Mouse (Mus musculus) neural tube, embryonic 11.5 days (tissue): Measurements from ENCODE around the gene Cldn14. TPM values are rescaled to one million over a fixed set of nuclear protein-coding genes. Genes with fewer than 3 reads are reported as not detected.

ENCODE experiments used
- ATAC-seq: fragments of 200-750 bp; cut with Nextera tagmentation; 2 replicates; pipeline ENCODE4 v1.8.0; 2017; ENCODE audit warnings: moderate number of reproducible peaks, mild to moderate bottlenecking, moderate TSS enrichment, moderate library complexity; ENCODE audit not compliant: insufficient read depth, low FRiP score, low TSS enrichment
- DNase-seq: peaks from one replicate; pipeline ENCODE4 v3.0.0-alpha.2; 2015; ENCODE audit warnings: low spot score
- H3K27ac ChIP-seq: fragments of 300-500 bp; sonication (generic); 2 replicates; pipeline ENCODE4 v1.5.1; 2014; ENCODE audit warnings: low read depth, mild to moderate bottlenecking, low read length
- H3K27me3 ChIP-seq: fragments of 300-500 bp; sonication (generic); 2 replicates; pipeline ENCODE4 v1.6.1; 2014; ENCODE audit warnings: mild to moderate bottlenecking, low read length, mixed read lengths; ENCODE audit not compliant: control insufficient read depth, insufficient read depth
- H3K36me3 ChIP-seq: fragments of 300-500 bp; sonication (generic); 2 replicates; pipeline ENCODE4 v1.6.1; 2014; ENCODE audit warnings: mild to moderate bottlenecking, low read length, moderate library complexity, mixed read lengths; ENCODE audit not compliant: control insufficient read depth, insufficient read depth
- H3K4me1 ChIP-seq: fragments of 300-500 bp; sonication (generic); 2 replicates; pipeline ENCODE4 v1.6.1; 2014; ENCODE audit warnings: low read length, mixed read lengths; ENCODE audit not compliant: control insufficient read depth, insufficient read depth
- H3K4me2 ChIP-seq: fragments of 300-500 bp; sonication (generic); 2 replicates; pipeline ENCODE4 v1.6.1; 2014; ENCODE audit warnings: low read depth, mild to moderate bottlenecking, moderate library complexity
- H3K4me3 ChIP-seq: fragments of 300-500 bp; sonication (generic); 2 replicates; pipeline ENCODE4 v1.5.1; 2014; ENCODE audit warnings: low read depth, low read length
- H3K9ac ChIP-seq: fragments of 300-500 bp; sonication (generic); 2 replicates; pipeline ENCODE4 v1.6.1; 2014; ENCODE audit warnings: mild to moderate bottlenecking, low read length
- H3K9me3 ChIP-seq: fragments of 300-500 bp; sonication (generic); 2 replicates; pipeline ENCODE4 v1.6.1; 2016; ENCODE audit warnings: low read length; ENCODE audit not compliant: control insufficient read depth
- WGBS: fragments of 180-500 bp; shearing (Covaris S2); extraction: QIAGEN DNeasy Blood & Tissue Kit; methylation state at CpG from one replicate; pipeline ENCODE4 v1.1.7; 2014; 5-methylcytosine and 5-hydroxymethylcytosine counted together
- polyA plus RNA-seq: library from polyadenylated mRNA; unstranded; fragments of >200 nt; fragmentation: Nextera tagmentation; extraction: Ambion mirVana; gene quantifications from 2 replicates; pipeline ENCODE4 v1.2.1, GENCODE M21; 2014

The Cldn14 gene
- polyA plus RNA-seq, 1 experiment from 2014 or later: 0.52 TPM

- no peak overlapping the region for H3K9ac ChIP-seq
- DNase-seq (no peak), ATAC-seq (no peak)
- H3K4me1 ChIP-seq: no peaks in the 10 kb centered on the region
- H3K9me3 ChIP-seq: no peaks in the 10 kb centered on the region
- no peaks in the 10 kb centered on the region for H3K27me3 ChIP-seq
- H3K36me3 ChIP-seq: no peaks in the 10 kb centered on the region
- WGBS: 70% methylated on average over 8 of the region's 8 CpGs
- H3K4me3 ChIP-seq: no peak overlapping the region
- H3K4me2 ChIP-seq: no peak overlapping the region
- no peak overlapping the region for H3K27ac ChIP-seq
Observed at GRCm38 (mm10) chr16:93974278-93974677, 34.4 kb downstream of the Cldn14 start.

GRCm38 (mm10) chr16:93973554-93973953 is 35.1 kb downstream of the Cldn14 start:
- no peaks in the 10 kb centered on the region for H3K36me3 ChIP-seq
- H3K27ac ChIP-seq: no peak overlapping the region
- DNase-seq (no peak), ATAC-seq (no peak)
- no peaks in the 10 kb centered on the region for H3K9me3 ChIP-seq
- peak overlapping the region; percentile 26 for H3K4me2 ChIP-seq
- peak overlapping the region; percentile 13; the same call in 1 of the 2 replicates for H3K4me3 ChIP-seq
- 57% methylated on average over 5 of the region's 5 CpGs for WGBS
- no peaks in the 10 kb centered on the region for H3K27me3 ChIP-seq
- no peaks in the 10 kb centered on the region for H3K4me1 ChIP-seq
- H3K9ac ChIP-seq: no peak overlapping the region; the same call in 1 of the 2 replicates

- Histone ChIP-seq H3K4me3 (peak overlapping the region; percentile 13; the same call in 1 of the 2 replicates), H3K9ac (no peak overlapping the region), H3K4me1 (no peaks in the 10 kb centered on the region), H3K36me3 (no peaks in the 10 kb centered on the region), H3K9me3 (no peaks in the 10 kb centered on the region), H3K27me3 (no peaks in the 10 kb centered on the region), H3K27ac (no peak overlapping the region), H3K4me2 (peak overlapping the region; percentile 26)
- 39% methylated on average over 10 of the region's 10 CpGs for WGBS
- ATAC-seq (no peak), DNase-seq (no peak)
Observed at GRCm38 (mm10) chr16:93973123-93973522, 35.5 kb downstream of the Cldn14 start.

- Histone ChIP-seq H3K4me2 (no peak overlapping the region), H3K27me3 (no peaks in the 10 kb centered on the region), H3K9ac (no peak overlapping the region), H3K27ac (no peak overlapping the region), H3K9me3 (no peaks in the 10 kb centered on the region), H3K4me1 (no peaks in the 10 kb centered on the region), H3K36me3 (no peaks in the 10 kb centered on the region), H3K4me3 (no peak overlapping the region)
- no peak for ATAC-seq
- no peak for DNase-seq
- 80% methylated on average over 11 of the region's 11 CpGs for WGBS
Observed at GRCm38 (mm10) chr16:93971046-93971445, 37.6 kb downstream of the Cldn14 start.

GRCm38 (mm10) chr16:93967893-93968292 is 40.7 kb downstream of the Cldn14 start:
- no peak overlapping the region for H3K4me3 ChIP-seq
- no peaks in the 10 kb centered on the region for H3K27me3 ChIP-seq
- WGBS: 95% methylated on average over 8 of the region's 8 CpGs
- no peak overlapping the region for H3K9ac ChIP-seq
- H3K36me3 ChIP-seq: no peaks in the 10 kb centered on the region
- DNase-seq (no peak), ATAC-seq (no peak)
- no peaks in the 10 kb centered on the region for H3K9me3 ChIP-seq
- H3K27ac ChIP-seq: no peak overlapping the region
- no peak overlapping the region for H3K4me2 ChIP-seq
- H3K4me1 ChIP-seq: no peaks in the 10 kb centered on the region

GRCm38 (mm10) chr16:93962283-93962682 is 46.4 kb downstream of the Cldn14 start:
- H3K27me3 ChIP-seq: no peaks in the 10 kb centered on the region
- WGBS: 51% methylated on average over 5 of the region's 5 CpGs
- H3K4me2 ChIP-seq: no peak overlapping the region
- no peak overlapping the region for H3K27ac ChIP-seq
- DNase-seq (no peak), ATAC-seq (no peak)
- no peak overlapping the region for H3K9ac ChIP-seq
- H3K4me3 ChIP-seq: no peak overlapping the region
- no peaks in the 10 kb centered on the region for H3K9me3 ChIP-seq
- H3K4me1 ChIP-seq: 0 out of 2 replicates have a peak, but pooled peaks cover under 1% of the 10 kb centered on the region
- no peaks in the 10 kb centered on the region for H3K36me3 ChIP-seq

GRCm38 (mm10) chr16:93961099-93961646 is 47.5 kb downstream of the Cldn14 start:
- Histone ChIP-seq H3K27ac (no peak overlapping the region), H3K9ac (no peak overlapping the region), H3K4me2 (no peak overlapping the region), H3K4me1 (0 out of 2 replicates have a peak, but pooled peaks cover 3% of the 10 kb centered on the region), H3K4me3 (no peak overlapping the region), H3K36me3 (no peaks in the 10 kb centered on the region), H3K27me3 (no peaks in the 10 kb centered on the region), H3K9me3 (no peaks in the 10 kb centered on the region)
- DNase-seq (no peak), ATAC-seq (no peak)
- WGBS: 85% methylated on average over 11 of the region's 11 CpGs

- no peak overlapping the region for H3K27ac ChIP-seq
- no peaks in the 10 kb centered on the region for H3K36me3 ChIP-seq
- WGBS: 89% methylated on average over 4 of the region's 4 CpGs
- no peak overlapping the region for H3K9ac ChIP-seq
- 0 out of 2 replicates have a peak, but pooled peaks cover 3% of the 10 kb centered on the region for H3K4me1 ChIP-seq
- ATAC-seq (no peak), DNase-seq (no peak)
- H3K27me3 ChIP-seq: no peaks in the 10 kb centered on the region
- no peak overlapping the region for H3K4me2 ChIP-seq
- H3K9me3 ChIP-seq: no peaks in the 10 kb centered on the region
- no peak overlapping the region for H3K4me3 ChIP-seq
Observed at GRCm38 (mm10) chr16:93960495-93960894, 48.1 kb downstream of the Cldn14 start.

GRCm38 (mm10) chr16:93957402-93957801 is 51.2 kb downstream of the Cldn14 start:
- no peak for DNase-seq

More at GRCm38 (mm10) chr16:93957402-93957801, 51.2 kb downstream of the Cldn14 start:
- no peak overlapping the region for H3K4me2 ChIP-seq
- H3K36me3 ChIP-seq: no peaks in the 10 kb centered on the region
- 0 out of 2 replicates have a peak, but pooled peaks cover 3% of the 10 kb centered on the region for H3K4me1 ChIP-seq
- ATAC-seq: no peak
- H3K27ac ChIP-seq: no peak overlapping the region
- WGBS: 63% methylated on average over 12 of the region's 12 CpGs
- H3K9me3 ChIP-seq: no peaks in the 10 kb centered on the region
- H3K9ac ChIP-seq: no peak overlapping the region
- H3K4me3 ChIP-seq: no peak overlapping the region
- H3K27me3 ChIP-seq: no peaks in the 10 kb centered on the region
